Mouse (Mus musculus) gastrocnemius, adult 2 months (tissue): ENCODE data around the gene Nkain2. TPM values are rescaled to one million over a fixed set of nuclear protein-coding genes. Genes with fewer than 3 reads are reported as not detected.
"Not testable (repeated sequence)": the region's sequence is repeated elsewhere in the genome, so short reads cannot be mapped to it uniquely, and the experiment has no call there.

ENCODE experiments used
- DNase-seq: peaks from one replicate; pipeline ENCODE4 v3.0.0; 2022
- H3K27ac ChIP-seq: fragments of 200-600 bp; 2 replicates; pipeline ENCODE4 v1.8.1; 2022; ENCODE audit warnings: mild to moderate bottlenecking
- H3K4me3 ChIP-seq: fragments of 200-600 bp; 2 replicates; pipeline ENCODE4 v1.8.1; 2022; ENCODE audit warnings: mild to moderate bottlenecking, moderate library complexity
- CTCF ChIP-seq: fragments of 200-600 bp; IDR thresholded peaks from 2 replicates; pipeline ENCODE4 v1.8.1; 2022; ENCODE audit warnings: antibody characterized with exemption, mild to moderate bottlenecking, moderate library complexity
- intact Hi-C: fragments of 180-260 bp; cut with DNase I; formaldehyde crosslinking; loops from one replicate; pipeline ENCODE4 v1.15.1; 2025
- total RNA-seq, 2 experiments: library from RNA; stranded (reverse); gene quantifications; 2 replicates each; pipeline ENCODE4 v1.2.3; 2021

The Nkain2 gene
- total RNA-seq, 2 experiments from 2014 or later: 0.22 to 0.26 TPM

- DNase-seq: peak; percentile 27
- not testable (repeated sequence) for H3K27ac ChIP-seq, H3K4me3 ChIP-seq
- TF ChIP-seq CTCF: peak; percentile 61
- intact Hi-C loops: loop anchor here (5.0 kb wide), 1 partner anchor 186 kb away; the partner anchor contains the start of gene Nkain2
Observed at GRCm38 (mm10) chr10:32706579-32706978, 183.7 kb downstream of the Nkain2 start.

GRCm38 (mm10) chr10:32696661-32697060, 193.6 kb downstream of the Nkain2 start:
- no peak overlapping the region for H3K27ac ChIP-seq
- intact Hi-C loops: no loop called here
- H3K4me3 ChIP-seq: no peak overlapping the region
- no peak for DNase-seq
- no peak for TF ChIP-seq CTCF

- Histone ChIP-seq H3K27ac (no peak overlapping the region), H3K4me3 (no peak overlapping the region)
- no peak for DNase-seq
- intact Hi-C loops: no loop called here
- TF ChIP-seq CTCF: no peak
Observed at GRCm38 (mm10) chr10:32684548-32684947, 205.7 kb downstream of the Nkain2 start.

GRCm38 (mm10) chr10:32640256-32640655, 250.0 kb downstream of the Nkain2 start:
- intact Hi-C loops: no loop called here

GRCm38 (mm10) chr10:32639173-32639572, 251.1 kb downstream of the Nkain2 start:
- DNase-seq: no peak
- no peak overlapping the region for H3K4me3 ChIP-seq
- intact Hi-C loops: no loop called here
- TF ChIP-seq CTCF: no peak
- no peak overlapping the region for H3K27ac ChIP-seq

More at GRCm38 (mm10) chr10:32640256-32640655, 250.0 kb downstream of the Nkain2 start:
- TF ChIP-seq CTCF: no peak
- Histone ChIP-seq H3K4me3 (no peak overlapping the region), H3K27ac (no peak overlapping the region)
- no peak for DNase-seq

GRCm38 (mm10) chr10:32631043-32631442, 259.2 kb downstream of the Nkain2 start:
- no peak overlapping the region for H3K27ac ChIP-seq
- no peak overlapping the region for H3K4me3 ChIP-seq
- TF ChIP-seq CTCF: no peak
- DNase-seq: no peak
- intact Hi-C loops: no loop called here

- Histone ChIP-seq H3K4me3 (no peak overlapping the region), H3K27ac (no peak overlapping the region)
- no peak for DNase-seq
- no peak for TF ChIP-seq CTCF
- intact Hi-C loops: no loop called here
Observed at GRCm38 (mm10) chr10:32604448-32604847, 285.8 kb downstream of the Nkain2 start.

GRCm38 (mm10) chr10:32602798-32603197, 287.5 kb downstream of the Nkain2 start:
- Histone ChIP-seq H3K27ac (no peak overlapping the region), H3K4me3 (no peak overlapping the region)
- intact Hi-C loops: no loop called here
- no peak for TF ChIP-seq CTCF
- DNase-seq: no peak

GRCm38 (mm10) chr10:32594998-32595397, 295.3 kb downstream of the Nkain2 start:
- no peak overlapping the region for H3K4me3 ChIP-seq
- no peak for TF ChIP-seq CTCF
- no peak for DNase-seq
- intact Hi-C loops: no loop called here
- no peak overlapping the region for H3K27ac ChIP-seq

- Histone ChIP-seq H3K27ac (no peak overlapping the region), H3K4me3 (no peak overlapping the region)
- TF ChIP-seq CTCF: no peak
- intact Hi-C loops: no loop called here
- DNase-seq: no peak
Observed at GRCm38 (mm10) chr10:32577276-32577580, 313.0 kb downstream of the Nkain2 start.

- no peak for TF ChIP-seq CTCF
- Histone ChIP-seq H3K4me3 (no peak overlapping the region), H3K27ac (no peak overlapping the region)
- DNase-seq: no peak
- intact Hi-C loops: no loop called here
Observed at GRCm38 (mm10) chr10:32576559-32577275, 313.5 kb downstream of the Nkain2 start.

GRCm38 (mm10) chr10:32557673-32558072, 332.6 kb downstream of the Nkain2 start:
- DNase-seq: no peak
- no peak for TF ChIP-seq CTCF
- Histone ChIP-seq H3K27ac (no peak overlapping the region), H3K4me3 (no peak overlapping the region)
- intact Hi-C loops: no loop called here

GRCm38 (mm10) chr10:32536057-32536456, 354.2 kb downstream of the Nkain2 start:
- Histone ChIP-seq H3K27ac (no peak overlapping the region), H3K4me3 (no peak overlapping the region)
- intact Hi-C loops: no loop called here
- no peak for DNase-seq
- TF ChIP-seq CTCF: no peak

GRCm38 (mm10) chr10:32510821-32511220, 379.4 kb downstream of the Nkain2 start:
- intact Hi-C loops: no loop called here
- TF ChIP-seq CTCF: no peak
- no peak overlapping the region for H3K4me3 ChIP-seq

More at GRCm38 (mm10) chr10:32510821-32511220, 379.4 kb downstream of the Nkain2 start:
- no peak for DNase-seq
- H3K27ac ChIP-seq: no peak overlapping the region
